Mouse (Mus musculus) ES-Bruce4 (cell line): ENCODE measurements around the gene Alcam.

ENCODE experiments used
- CTCF ChIP-seq: IDR thresholded peaks from one replicate; pipeline ENCODE4 v1.8.1; 2011; ENCODE audit warnings: low read depth, low read length
- POLR2A ChIP-seq: IDR thresholded peaks from one replicate; pipeline ENCODE4 v1.8.1; 2011; ENCODE audit warnings: low read length; ENCODE audit not compliant: insufficient read depth

DNA sequence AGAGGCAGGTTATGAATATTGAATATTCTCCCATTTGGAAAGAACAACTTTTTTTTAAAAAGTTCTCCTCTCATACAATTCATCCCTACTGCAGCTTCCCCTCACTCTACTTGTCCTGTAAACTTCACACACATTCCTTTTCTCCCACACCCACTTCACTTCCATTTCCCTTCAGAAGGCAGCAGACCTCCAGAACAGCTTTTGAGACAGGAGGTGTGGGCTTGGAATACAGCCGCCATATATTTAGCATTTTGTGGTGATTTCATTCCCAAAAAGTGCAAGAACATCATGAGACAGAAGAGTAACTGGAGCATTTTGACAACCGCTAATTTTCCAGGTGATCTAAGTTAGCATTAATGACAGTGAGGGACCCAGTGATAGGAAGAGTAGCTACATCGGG is 47.8 kb downstream of the Alcam start:
- TF ChIP-seq CTCF (no peak), POLR2A (no peak)
